Mouse (Mus musculus) MEL (cell line): ENCODE data around the gene Atf7. TPM values are rescaled to one million over a fixed set of nuclear protein-coding genes. Genes with fewer than 3 reads are reported as not detected.

Experiments
- DNase-seq: peaks from one replicate; pipeline ENCODE4 v3.0.0; 2011; ENCODE audit warnings: low read depth, low spot score
- H3K27ac ChIP-seq: 2 replicates; pipeline ENCODE4 v1.5.1; 2012; ENCODE audit warnings: low read depth, mild to moderate bottlenecking, control low read depth, low read length, moderate library complexity; ENCODE audit not compliant: control insufficient read depth
- H3K27me3 ChIP-seq, 2 experiments: fragments of 150-350 bp in 1 of 2; sonication (generic) in 1 of 2; 2 replicates each; pipeline ENCODE4 v1.6.1; 2012; ENCODE audit warnings: low read length in 2 of 2, mild to moderate bottlenecking in 2 of 2, improper control_type of control experiment in 1 of 2, moderate library complexity in 1 of 2; ENCODE audit not compliant: insufficient read depth in 2 of 2, control insufficient read depth in 1 of 2
- H3K36me3 ChIP-seq, 2 experiments: 2 replicates each; pipeline ENCODE4 v1.6.1; 2012 to 2014; ENCODE audit warnings: low read length in 2 of 2, improper control_type of control experiment in 1 of 2, inconsistent platforms in 1 of 2, mild to moderate bottlenecking in 1 of 2; ENCODE audit not compliant: insufficient read depth in 2 of 2, control insufficient read depth in 1 of 2
- H3K4me1 ChIP-seq, 2 experiments: fragments of 150-350 bp in 1 of 2; sonication (generic) in 1 of 2; 2 replicates each; pipeline ENCODE4 v1.6.1; 2012; ENCODE audit warnings: low read length in 2 of 2, improper control_type of control experiment in 1 of 2, mild to moderate bottlenecking in 1 of 2; ENCODE audit not compliant: insufficient read depth in 2 of 2, control insufficient read depth in 1 of 2
- H3K4me3 ChIP-seq, 2 experiments: fragments of 150-350 bp in 1 of 2; sonication (generic) in 1 of 2; 2 replicates each; pipeline ENCODE4 v1.5.1; 2012; ENCODE audit warnings: low read depth in 2 of 2, low read length in 2 of 2, mild to moderate bottlenecking in 2 of 2, moderate library complexity in 2 of 2, control low read depth in 1 of 2, improper control_type of control experiment in 1 of 2; ENCODE audit not compliant: control insufficient read depth in 1 of 2, insufficient read depth in 1 of 2
- H3K79me2 ChIP-seq: 2 replicates; pipeline ENCODE4 v1.6.1; 2012; ENCODE audit warnings: mild to moderate bottlenecking, low read length, moderate library complexity; ENCODE audit not compliant: control insufficient read depth, poor library complexity, insufficient read depth
- H3K9ac ChIP-seq: 2 replicates; pipeline ENCODE4 v1.6.1; 2012; ENCODE audit warnings: low read depth, mild to moderate bottlenecking, control low read depth, low read length, moderate library complexity; ENCODE audit not compliant: control insufficient read depth, poor library complexity, severe bottlenecking
- H3K9me3 ChIP-seq: fragments of 150-350 bp; sonication (generic); replicated peaks from 2 replicates; pipeline ENCODE4 v1.6.1; 2012; ENCODE audit warnings: mild to moderate bottlenecking, low read length, improper control_type of control experiment, moderate library complexity; ENCODE audit not compliant: insufficient read depth
- BHLHE40 ChIP-seq: IDR thresholded peaks from 2 replicates; pipeline ENCODE4 v1.6.1; 2012; ENCODE audit warnings: low read depth, mild to moderate bottlenecking, inconsistent platforms, low read length, improper control_type of control experiment, borderline replicate concordance
- CHD1 ChIP-seq: IDR thresholded peaks from 2 replicates; pipeline ENCODE4 v1.6.1; 2012; ENCODE audit warnings: low read depth, mild to moderate bottlenecking, inconsistent platforms, low read length, improper control_type of control experiment
- CHD2 ChIP-seq: IDR thresholded peaks from 2 replicates; pipeline ENCODE4 v1.6.1; 2011; ENCODE audit warnings: low read length, improper control_type of control experiment
- E2F4 ChIP-seq: IDR thresholded peaks from 2 replicates; pipeline ENCODE4 v1.6.1; 2011; ENCODE audit warnings: low read depth, low read length, improper control_type of control experiment, borderline replicate concordance
- ELF1 ChIP-seq: IDR thresholded peaks from 2 replicates; pipeline ENCODE4 v1.6.1; 2014; ENCODE audit warnings: low read depth, mild to moderate bottlenecking, inconsistent platforms, low read length, improper control_type of control experiment, moderate library complexity
- EP300 ChIP-seq, 2 experiments: IDR thresholded peaks; 2 replicates each; pipeline ENCODE4 v1.6.1; 2011; ENCODE audit warnings: improper control_type of control experiment in 2 of 2, low read length in 2 of 2, low read depth in 1 of 2, mild to moderate bottlenecking in 1 of 2
- GATA1 ChIP-seq: IDR thresholded peaks from 2 replicates; pipeline ENCODE4 v1.6.1; 2011; ENCODE audit warnings: low read depth, low read length, improper control_type of control experiment
- HCFC1 ChIP-seq: IDR thresholded peaks from 2 replicates; pipeline ENCODE4 v1.6.1; 2012; ENCODE audit warnings: low read depth, mild to moderate bottlenecking, inconsistent platforms, low read length, improper control_type of control experiment, moderate library complexity
- KAT2A ChIP-seq: conservative IDR thresholded peaks from 2 replicates; pipeline ENCODE4 v1.6.1; 2012; ENCODE audit warnings: low read depth, low read length, improper control_type of control experiment, inconsistent platforms
- MAFK ChIP-seq: IDR thresholded peaks from 2 replicates; pipeline ENCODE4 v1.6.1; 2011; ENCODE audit warnings: low read depth, mild to moderate bottlenecking, low read length, improper control_type of control experiment, borderline replicate concordance
- MAX ChIP-seq: IDR thresholded peaks from 2 replicates; pipeline ENCODE4 v1.6.1; 2011; ENCODE audit warnings: low read length, improper control_type of control experiment
- MYB ChIP-seq: IDR thresholded peaks from 2 replicates; pipeline ENCODE4 v1.6.1; 2011; ENCODE audit warnings: mild to moderate bottlenecking, low read depth, low read length, improper control_type of control experiment
- MYC ChIP-seq: IDR thresholded peaks from 2 replicates; pipeline ENCODE4 v1.6.1; 2011; ENCODE audit warnings: low read depth, mild to moderate bottlenecking, low read length, improper control_type of control experiment, moderate library complexity
- NELFE ChIP-seq: IDR thresholded peaks from 2 replicates; pipeline ENCODE4 v1.6.1; 2011; ENCODE audit warnings: low read depth, low read length, improper control_type of control experiment
- NRF1 ChIP-seq: IDR thresholded peaks from 2 replicates; pipeline ENCODE4 v1.6.1; 2014; ENCODE audit warnings: low read depth, mild to moderate bottlenecking, inconsistent platforms, low read length, improper control_type of control experiment, moderate library complexity; ENCODE audit not compliant: poor library complexity, insufficient read depth, severe bottlenecking
- POLR2A ChIP-seq, 2 experiments: IDR thresholded peaks; 2 replicates each; pipeline ENCODE4 v1.6.1; 2011 to 2012; ENCODE audit warnings: low read length in 2 of 2, mild to moderate bottlenecking in 2 of 2, control low read depth in 1 of 2, improper control_type of control experiment in 1 of 2, low read depth in 1 of 2, moderate library complexity in 1 of 2; ENCODE audit not compliant: control insufficient read depth in 1 of 2, insufficient read depth in 1 of 2, poor library complexity in 1 of 2
- POLR2AphosphoS2 ChIP-seq: IDR thresholded peaks from 2 replicates; pipeline ENCODE4 v1.6.1; 2011; ENCODE audit warnings: low read length, improper control_type of control experiment
- POLR2AphosphoS5 ChIP-seq: IDR thresholded peaks from 2 replicates; pipeline ENCODE4 v1.6.1; 2012; ENCODE audit warnings: low read depth, borderline replicate concordance, mild to moderate bottlenecking, inconsistent platforms, low read length, moderate library complexity, mixed read lengths
- RCOR1 ChIP-seq: IDR thresholded peaks from 2 replicates; pipeline ENCODE4 v1.6.1; 2012; ENCODE audit warnings: low read depth, mild to moderate bottlenecking, inconsistent platforms, low read length, improper control_type of control experiment
- SIN3A ChIP-seq: IDR thresholded peaks from 2 replicates; pipeline ENCODE4 v1.6.1; 2012; ENCODE audit warnings: low read length, improper control_type of control experiment, inconsistent platforms
- TAL1 ChIP-seq: IDR thresholded peaks from 2 replicates; pipeline ENCODE4 v1.6.1; 2012; ENCODE audit warnings: mild to moderate bottlenecking, inconsistent platforms, low read length, moderate library complexity, mixed read lengths
- TBP ChIP-seq: IDR thresholded peaks from 2 replicates; pipeline ENCODE4 v1.8.0; 2011; ENCODE audit warnings: low read depth, low read length, improper control_type of control experiment
- TCF12 ChIP-seq: IDR thresholded peaks from 2 replicates; pipeline ENCODE4 v1.6.1; 2014; ENCODE audit warnings: low read depth, mild to moderate bottlenecking, inconsistent platforms, low read length, improper control_type of control experiment, moderate library complexity
- ZKSCAN1 ChIP-seq: IDR thresholded peaks from 2 replicates; pipeline ENCODE4 v1.6.1; 2012; ENCODE audit warnings: low read depth, mild to moderate bottlenecking, inconsistent platforms, low read length, improper control_type of control experiment, moderate library complexity
- ZNF384 ChIP-seq: IDR thresholded peaks from 2 replicates; pipeline ENCODE4 v1.6.1; 2012; ENCODE audit warnings: low read depth, mild to moderate bottlenecking, inconsistent platforms, low read length, improper control_type of control experiment
- polyA plus RNA-seq, 2 experiments: library from polyadenylated mRNA; stranded (reverse) in 1 of 2; unstranded in 1 of 2; fragments of >175 nt in 1 of 2; fragments of >200 nt in 1 of 2; gene quantifications; 2 replicates each; pipeline versions ENCODE4 v1.2.1 to v1.2.4; 2012; ENCODE audit warnings: low replicate concordance in 2 of 2, low read depth in 1 of 2; ENCODE audit not compliant: insufficient read length in 2 of 2, insufficient read depth in 1 of 2, missing spikeins in 1 of 2
- total RNA-seq: library from RNA; depleted of rRNA; stranded (reverse); fragments of 300-350 nt; gene quantifications from 2 replicates; pipeline ENCODE4 v1.2.3, GENCODE M21; 2012

The Atf7 gene
- total and polyA plus RNA-seq, 3 experiments, result 12.8 to 49.6 TPM; not detected in 1

DNA sequence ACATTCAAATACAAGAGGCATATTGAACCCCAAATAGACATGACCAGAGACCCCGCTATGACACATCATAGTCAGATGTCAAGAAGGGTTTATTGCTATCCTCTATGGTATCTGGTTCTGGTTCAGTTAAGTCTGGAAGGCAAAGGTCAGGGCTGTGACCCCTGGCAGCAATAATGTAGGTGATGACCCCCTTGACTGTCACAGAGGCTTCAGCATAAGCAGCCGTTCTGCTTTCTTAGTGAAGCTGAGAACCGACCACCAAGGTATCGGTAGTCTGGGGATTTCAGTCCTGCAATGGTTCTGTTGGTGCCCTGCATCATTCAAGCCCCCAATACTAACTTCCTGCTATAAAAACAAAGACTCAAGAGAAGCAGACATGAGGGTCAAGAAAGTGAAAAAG lies 93.7 kb downstream of the Atf7 start:
- H3K4me3 ChIP-seq, result no peak overlapping the region
- H3K9ac ChIP-seq, result no peak overlapping the region
- DNase-seq, result no peak
- no peaks in the 10 kb centered on the region for H3K79me2 ChIP-seq
- no peaks in the 10 kb centered on the region for H3K9me3 ChIP-seq
- no peak overlapping the region for H3K27ac ChIP-seq
- H3K4me1 ChIP-seq, result no peaks in the 10 kb centered on the region
- TF ChIP-seq TBP (no peak), POLR2AphosphoS5 (no peak), E2F4 (no peak), ELF1 (no peak)
- H3K36me3 ChIP-seq, result peaks cover 0 to 35% of the 10 kb centered on the region in 2 experiments; a peak in 2 of 4 replicates
- H3K27me3 ChIP-seq, result no peaks in the 10 kb centered on the region

DNA sequence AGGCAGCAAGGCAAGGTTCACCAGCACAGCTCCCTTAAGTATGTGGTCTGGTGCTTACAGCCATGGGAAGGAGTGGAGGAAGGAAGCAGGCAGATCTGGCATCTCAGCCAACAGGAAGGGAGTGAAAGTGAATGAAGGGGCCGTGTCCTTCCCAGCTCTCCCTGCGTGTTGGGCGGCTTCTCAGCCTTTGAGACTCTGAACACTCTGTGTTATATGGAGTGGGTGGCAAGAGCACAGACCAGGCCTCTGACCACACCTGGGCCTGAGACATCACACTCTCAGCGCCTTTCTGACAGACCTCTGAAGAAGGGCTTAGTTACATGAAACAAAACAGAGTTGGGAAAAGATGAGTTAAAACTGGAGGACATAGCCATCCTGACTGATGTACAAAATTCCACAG lies 94.7 kb downstream of the Atf7 start:
- TF ChIP-seq POLR2A (IDR thresholded peaks at IDR 0.05; ENCODE audit: control insufficient read depth in 1 of 2, insufficient read depth in 1 of 2, low read depth in 1 of 2, low read length in 2 of 2, poor library complexity in 1 of 2), result no peak
- no peak for TF ChIP-seq TAL1
- no peak for TF ChIP-seq ZKSCAN1
- TF ChIP-seq NELFE, result no peak
- TF ChIP-seq RCOR1, result no peak
- TF ChIP-seq GATA1, result no peak
- no peak for TF ChIP-seq HCFC1
- no peak for TF ChIP-seq NRF1
- TF ChIP-seq E2F4, result no peak
- TF ChIP-seq CHD1, result no peak
- no peak for TF ChIP-seq POLR2AphosphoS5
- TF ChIP-seq, all 39 proteins: peak for 0
- Histone ChIP-seq H3K79me2 (no peaks in the 10 kb centered on the region), H3K4me1 (no peaks in the 10 kb centered on the region), H3K9me3 (no peaks in the 10 kb centered on the region), H3K27ac (no peak overlapping the region), H3K36me3 (peaks cover 0 to 28% of the 10 kb centered on the region in 2 experiments; a peak in 2 of 4 replicates), H3K27me3 (no peaks in the 10 kb centered on the region), H3K9ac (no peak overlapping the region), H3K4me3 (no peak overlapping the region)
- no peak for DNase-seq

GRCm38 (mm10) chr15:102528396-102528795 lies 96.9 kb downstream of the Atf7 start:
- Histone ChIP-seq H3K36me3 (peaks cover 0 to 14% of the 10 kb centered on the region in 2 experiments; a peak in 2 of 4 replicates), H3K9ac (no peak overlapping the region), H3K79me2 (no peaks in the 10 kb centered on the region), H3K4me3 (no peak overlapping the region), H3K27ac (no peak overlapping the region), H3K9me3 (no peaks in the 10 kb centered on the region), H3K4me1 (no peaks in the 10 kb centered on the region), H3K27me3 (no peaks in the 10 kb centered on the region)
- no peak for DNase-seq
- no peak for TF ChIP-seq MYC
- no peak for TF ChIP-seq POLR2A (IDR thresholded peaks at IDR 0.05; ENCODE audit: control insufficient read depth in 1 of 2, insufficient read depth in 1 of 2, low read depth in 1 of 2, low read length in 2 of 2, poor library complexity in 1 of 2)
- TF ChIP-seq ELF1, result no peak
- TF ChIP-seq TBP, result no peak
- TF ChIP-seq MAFK, result no peak
- no peak for TF ChIP-seq RCOR1
- TF ChIP-seq EP300 (IDR thresholded peaks at IDR 0.05; ENCODE audit: low read depth in 1 of 2, low read length in 2 of 2), result no peak
- no peak for TF ChIP-seq TCF12
- no peak for TF ChIP-seq ZKSCAN1
- TF ChIP-seq NRF1, result no peak
- TF ChIP-seq SIN3A, result no peak
- TF ChIP-seq ZNF384, result no peak
- no peak for TF ChIP-seq BHLHE40
- TF ChIP-seq KAT2A, result no peak
- no peak for TF ChIP-seq POLR2AphosphoS2
- TF ChIP-seq POLR2AphosphoS5, result no peak
- no peak for TF ChIP-seq MAX
- no peak for TF ChIP-seq CHD1
- TF ChIP-seq CHD2, result no peak
- TF ChIP-seq MYB, result no peak
